Mouse (Mus musculus): ENCODE results near the gene Cmtm3.

DNA sequence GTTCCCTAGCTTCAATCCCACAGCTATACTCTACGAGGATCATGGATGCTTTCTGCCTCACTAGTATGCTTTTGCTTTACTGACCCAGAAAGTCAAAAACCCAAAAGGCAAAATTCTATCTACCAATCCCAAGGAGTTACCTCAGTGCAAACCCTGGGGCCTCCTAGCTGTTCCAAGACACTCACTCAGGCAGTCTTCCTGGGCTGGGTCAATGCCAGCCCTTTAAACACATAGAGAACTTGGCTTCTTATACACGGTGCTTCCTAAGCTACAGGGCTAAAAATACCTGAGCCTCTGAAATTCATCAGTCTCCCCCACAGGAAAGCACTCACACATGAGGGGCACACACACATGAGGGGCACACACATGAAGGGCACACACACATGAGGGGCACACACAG, 44.1 kb downstream of the Cmtm3 start:
- TF ChIP-seq CTCF (IDR thresholded peaks at IDR 0.05; ENCODE audit: borderline replicate concordance, extremely low read depth, insufficient read depth, insufficient read length): no peak
- TF ChIP-seq POLR2A (IDR thresholded peaks at IDR 0.05; ENCODE audit: borderline replicate concordance, extremely low read depth, insufficient read depth, insufficient read length, poor library complexity, severe bottlenecking): no peak
